Mouse (Mus musculus) heart, adult 2 months (tissue): Measurements from ENCODE around the gene Tmem97.

ENCODE experiments used
- EP300 ChIP-seq: fragments of 200-500 bp; IDR thresholded peaks from 2 replicates; pipeline ENCODE4 v1.6.1; 2011; ENCODE audit warnings: low read depth, low read length, control low read depth; ENCODE audit not compliant: insufficient read depth
- POLR2A ChIP-seq: fragments of 200-500 bp; IDR thresholded peaks from 2 replicates; pipeline ENCODE4 v1.6.1; 2011; ENCODE audit warnings: mild to moderate bottlenecking, low read depth, low read length, control low read depth; ENCODE audit not compliant: insufficient read depth

DNA sequence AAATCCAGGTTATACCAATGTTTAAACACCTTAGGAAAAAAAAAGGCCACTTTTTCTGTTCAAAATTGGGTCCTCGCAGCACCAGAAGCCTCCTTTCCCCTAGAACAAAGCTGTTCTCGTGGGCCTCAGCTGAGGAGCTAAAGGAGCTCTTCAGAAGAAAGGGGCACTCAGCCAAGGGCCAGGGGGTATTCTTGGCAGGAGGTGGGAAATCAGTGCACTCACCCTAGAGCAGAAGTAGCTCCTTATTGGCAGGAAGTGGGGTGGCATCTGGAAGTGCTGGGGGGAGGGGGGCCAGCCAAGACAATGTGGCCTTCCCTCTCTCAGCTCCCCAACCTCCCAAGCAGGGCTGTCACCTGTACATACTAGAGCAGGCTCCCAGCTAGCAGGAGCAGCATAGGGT lies 25.7 kb downstream of the Tmem97 start:
- no peak for TF ChIP-seq EP300
- TF ChIP-seq POLR2A, result no peak
